Mouse (Mus musculus): ENCODE measurements around the gene Akr1b10.
"Not testable (repeated sequence)": the region's sequence is repeated elsewhere in the genome, so short reads cannot be mapped to it uniquely, and the experiment has no call there.

Akr1b10 gene

GRCm38 (mm10) chr6:34384110-34384661, at the start of gene Akr1b10:
Gene Akr1b10 (plus strand): TSS chr6:34384218.
- in situ Hi-C loops (cut with MboI; ENCODE audit: low sequenced_read_pairs), result no loop called here

DNA sequence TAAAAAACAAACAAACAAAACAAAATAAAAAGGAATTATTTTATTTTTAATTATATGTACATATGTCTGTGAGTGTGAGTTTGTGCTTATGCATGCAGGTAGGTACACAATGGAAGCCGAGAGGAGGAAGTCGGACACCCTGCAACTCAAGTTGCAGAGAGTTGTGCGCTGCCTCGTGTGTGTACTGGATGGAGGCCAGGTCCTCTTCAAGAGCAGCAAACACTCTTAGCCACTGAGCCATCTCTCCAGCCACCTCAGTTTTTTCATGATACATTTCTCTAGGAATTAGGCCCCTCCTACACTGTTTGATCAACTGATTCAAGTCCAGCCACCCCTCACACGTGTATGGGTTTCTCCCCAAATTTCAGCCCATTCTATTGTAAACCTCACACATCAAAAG, 49.3 kb upstream of the Akr1b10 start:
- in situ Hi-C loops (cut with MboI; ENCODE audit: low sequenced_read_pairs), result loop anchor here (25.0 kb wide), 1 partner anchor 428 kb away; no protein-coding TSS in a partner anchor

DNA sequence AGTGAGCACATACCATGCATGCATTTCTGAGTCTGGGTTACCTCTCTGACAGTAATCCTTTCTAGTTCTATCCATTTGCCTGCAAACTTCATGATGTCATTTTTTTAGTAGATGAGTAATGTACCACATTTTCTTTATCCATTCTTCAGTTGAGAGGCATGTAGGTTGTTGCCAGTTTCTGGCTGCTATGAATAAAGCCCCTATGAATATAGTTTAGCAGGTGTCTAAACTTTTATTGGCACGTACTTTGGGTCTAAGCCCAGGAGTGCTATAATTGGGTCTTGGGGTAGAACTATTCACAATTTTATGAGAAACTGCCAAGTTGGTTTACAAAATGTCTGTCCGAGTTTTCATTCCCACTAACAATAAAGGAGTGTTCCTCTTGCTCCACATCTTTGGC, 46.2 kb upstream of the Akr1b10 start:
- in situ Hi-C loops (cut with MboI; ENCODE audit: low sequenced_read_pairs), result loop anchor here (25.0 kb wide), 1 partner anchor 425 kb away; no protein-coding TSS in a partner anchor

- in situ Hi-C loops (cut with MboI; ENCODE audit: low sequenced_read_pairs), result loop anchor here (10.0 to 25.0 kb wide), 2 partner anchors 47 to 420 kb away; no protein-coding TSS in a partner anchor
Measured at GRCm38 (mm10) chr6:34341991-34342390, 42.0 kb upstream of the Akr1b10 start.

- in situ Hi-C loops (cut with MboI; ENCODE audit: low sequenced_read_pairs), result loop anchor here (10.0 to 25.0 kb wide), 2 partner anchors 48 to 420 kb away; no protein-coding TSS in a partner anchor
Measured at GRCm38 (mm10) chr6:34342476-34342875, 41.5 kb upstream of the Akr1b10 start.

- in situ Hi-C loops (cut with MboI; ENCODE audit: low sequenced_read_pairs), result loop anchor here (10.0 to 25.0 kb wide), 2 partner anchors 49 to 419 kb away; no protein-coding TSS in a partner anchor
Measured at GRCm38 (mm10) chr6:34343426-34343825, 40.6 kb upstream of the Akr1b10 start.

- in situ Hi-C loops (cut with MboI; ENCODE audit: low sequenced_read_pairs), result loop anchor here (10.0 to 25.0 kb wide), 2 partner anchors 49 to 418 kb away; no protein-coding TSS in a partner anchor
Measured at GRCm38 (mm10) chr6:34344135-34344850, 39.7 kb upstream of the Akr1b10 start.

- in situ Hi-C loops (cut with MboI; ENCODE audit: low sequenced_read_pairs), result loop anchor here (10.0 to 25.0 kb wide), 2 partner anchors 50 to 417 kb away; no protein-coding TSS in a partner anchor
Measured at GRCm38 (mm10) chr6:34344935-34345334, 39.1 kb upstream of the Akr1b10 start.

- in situ Hi-C loops (cut with MboI; ENCODE audit: low sequenced_read_pairs), result loop anchor here (10.0 to 25.0 kb wide), 2 partner anchors 51 to 416 kb away; no protein-coding TSS in a partner anchor
Measured at GRCm38 (mm10) chr6:34346096-34346898, 37.7 kb upstream of the Akr1b10 start.

DNA sequence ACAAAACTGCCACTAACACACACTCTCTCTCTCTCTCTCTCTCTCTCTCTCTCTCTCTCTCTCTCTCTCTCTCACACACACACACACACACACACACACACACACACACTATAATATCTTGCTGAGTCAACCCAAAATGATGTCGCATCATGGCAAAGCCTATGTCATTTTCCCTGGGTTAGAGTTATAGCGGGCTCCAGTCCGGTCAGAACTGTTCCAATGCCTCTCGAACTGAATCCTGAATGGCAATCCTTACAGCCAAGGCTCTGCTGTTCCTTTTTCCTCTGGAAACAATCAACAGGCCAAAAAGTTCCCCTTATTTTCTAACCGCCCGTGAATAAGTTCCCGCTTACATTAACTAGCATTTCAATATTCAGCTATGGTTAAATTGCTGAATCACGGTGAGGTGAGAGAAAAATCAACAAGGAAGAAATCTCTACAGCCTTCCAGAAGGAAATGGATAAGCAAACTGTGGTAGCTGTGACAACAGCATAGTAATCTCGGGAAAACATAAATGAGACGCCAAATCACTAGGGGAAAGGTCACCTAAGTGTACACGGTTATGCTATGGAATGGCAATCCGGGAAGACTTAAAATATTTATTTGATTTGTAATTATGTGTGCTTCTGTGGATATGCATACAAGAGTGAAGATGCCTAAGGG, 33.9 kb upstream of the Akr1b10 start:
- in situ Hi-C loops (cut with MboI; ENCODE audit: low sequenced_read_pairs), result no loop called here

GRCm38 (mm10) chr6:34351481-34351880, 32.5 kb upstream of the Akr1b10 start:
- in situ Hi-C loops (cut with MboI; ENCODE audit: low sequenced_read_pairs), result not testable (repeated sequence)

- in situ Hi-C loops (cut with MboI; ENCODE audit: low sequenced_read_pairs), result no loop called here
Measured at GRCm38 (mm10) chr6:34352401-34352800, 31.6 kb upstream of the Akr1b10 start.

- in situ Hi-C loops (cut with MboI; ENCODE audit: low sequenced_read_pairs), result no loop called here
Measured at GRCm38 (mm10) chr6:34353658-34354353, 30.2 kb upstream of the Akr1b10 start, which contains the start of gene Akr1b8. Gene Akr1b8 (plus strand): TSS chr6:34354119.

GRCm38 (mm10) chr6:34354354-34355348, 29.4 kb upstream of the Akr1b10 start:
- in situ Hi-C loops (cut with MboI; ENCODE audit: low sequenced_read_pairs), result no loop called here

DNA sequence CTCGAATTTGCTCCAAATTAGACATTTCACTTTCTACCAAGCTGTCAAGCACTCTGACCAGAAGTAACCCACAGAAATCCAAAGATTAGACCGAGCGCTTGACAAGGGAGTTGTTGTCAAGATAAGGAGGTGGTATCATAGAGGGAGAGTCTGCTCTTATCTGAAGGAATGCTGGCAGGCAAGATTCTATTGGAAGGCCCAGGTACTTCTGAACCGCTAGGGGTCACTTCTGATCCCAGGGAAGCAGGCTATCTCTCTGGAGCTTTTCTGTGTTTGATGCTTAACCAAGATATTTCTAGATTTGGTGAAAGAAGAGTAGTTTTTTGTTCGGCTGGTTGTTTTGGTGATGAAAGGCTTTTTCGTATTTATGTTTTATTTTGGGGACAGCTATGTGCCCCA, 28.7 kb upstream of the Akr1b10 start:
- in situ Hi-C loops (cut with MboI; ENCODE audit: low sequenced_read_pairs), result no loop called here

- in situ Hi-C loops (cut with MboI; ENCODE audit: low sequenced_read_pairs), result no loop called here
Measured at GRCm38 (mm10) chr6:34355841-34356240, 28.2 kb upstream of the Akr1b10 start.

DNA sequence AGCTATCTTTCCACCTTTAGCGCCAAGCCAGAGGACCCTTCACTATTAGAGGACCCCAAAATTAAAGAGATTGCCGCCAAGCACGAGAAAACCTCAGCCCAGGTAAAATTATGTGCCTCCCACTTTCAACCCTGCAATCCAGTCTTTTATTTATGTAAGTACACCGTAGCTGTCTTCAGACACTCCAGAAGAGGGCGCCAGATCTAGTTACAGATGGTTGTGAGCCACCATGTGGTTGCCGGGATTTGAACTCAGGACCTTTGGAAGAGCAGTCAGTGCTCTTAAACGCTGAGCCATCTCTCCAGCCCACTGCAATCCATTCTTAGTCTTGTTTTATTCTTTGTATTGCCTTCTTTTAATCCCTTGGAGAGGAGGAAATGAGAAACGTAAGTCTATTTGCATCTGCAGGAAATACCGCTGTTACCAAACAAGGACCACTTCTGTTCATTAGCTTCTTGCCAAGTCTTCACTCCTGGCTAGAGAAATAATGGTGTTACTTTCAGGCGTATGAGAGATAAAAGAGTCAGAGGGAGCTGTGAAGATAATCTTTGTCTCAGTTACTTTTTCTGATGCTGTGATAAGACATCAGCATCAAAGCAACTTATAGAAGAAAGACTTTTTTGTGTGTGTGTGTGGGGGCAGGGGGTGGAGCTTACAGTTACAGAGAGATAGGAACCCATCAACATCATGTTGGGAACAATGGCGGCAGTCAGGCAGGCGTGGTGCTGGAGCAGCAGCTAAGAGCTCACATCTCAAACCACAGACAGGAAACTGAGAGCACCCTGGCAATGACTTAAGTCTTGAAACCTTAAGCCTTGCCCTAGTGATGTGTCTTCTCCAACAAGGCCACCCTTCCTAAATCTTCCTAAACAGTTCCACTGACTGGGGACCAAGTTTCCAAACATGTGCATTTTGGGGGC, 19.5 kb upstream of the Akr1b10 start:
- in situ Hi-C loops (cut with MboI; ENCODE audit: low sequenced_read_pairs), result no loop called here

- in situ Hi-C loops (cut with MboI; ENCODE audit: low sequenced_read_pairs), result no loop called here
Measured at GRCm38 (mm10) chr6:34367998-34368397, 16.0 kb upstream of the Akr1b10 start.
